Mouse (Mus musculus) fat pad, adult 2 months (tissue): ENCODE measurements around the gene Mex3a.

Source experiments
- DNase-seq: peaks from one replicate; pipeline ENCODE4 v3.0.0-alpha.2; 2011; ENCODE audit warnings: low read depth, low spot score; ENCODE audit errors: extremely low read depth

The Mex3a gene

DNA sequence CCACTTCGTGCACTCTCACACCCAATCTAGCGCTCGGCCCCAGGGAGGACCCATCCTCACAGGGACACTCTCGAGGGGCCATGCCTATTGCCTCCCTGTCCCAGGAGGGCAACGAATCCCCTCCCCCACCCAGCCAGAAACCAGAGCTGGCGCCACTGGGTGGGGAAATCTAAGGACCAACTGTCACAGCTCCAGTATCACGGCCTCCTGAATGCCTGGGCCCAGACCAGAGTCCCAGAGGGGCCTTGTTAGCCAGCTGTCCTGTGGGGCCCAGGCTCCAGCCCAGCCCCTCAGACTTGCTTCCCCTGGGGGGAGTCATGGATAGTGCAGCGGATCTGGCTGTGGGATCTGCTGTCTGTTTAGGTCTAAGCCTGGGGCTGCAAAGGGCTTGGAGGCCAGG is 4.6 kb upstream of the Mex3a start:
- no peak for DNase-seq

DNA sequence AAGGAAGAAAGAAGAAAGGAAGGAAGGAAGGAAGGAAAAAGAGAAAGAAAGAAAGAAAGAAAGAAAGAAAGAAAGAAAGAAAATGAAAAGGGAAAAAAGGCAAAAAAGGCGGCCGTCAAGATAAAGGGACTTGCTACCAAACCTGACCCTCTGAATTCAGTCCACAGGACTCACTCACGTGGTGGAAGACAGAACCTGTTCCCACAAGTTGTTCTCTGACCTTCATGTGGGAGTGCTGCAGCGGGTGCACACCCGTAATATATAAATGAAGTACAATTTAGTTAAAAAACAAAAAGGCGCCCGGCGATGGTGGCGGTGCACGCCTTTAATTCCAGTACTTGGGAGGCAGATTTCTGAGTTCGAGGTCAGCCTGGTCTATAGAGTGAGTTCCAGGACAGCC is 3.5 kb upstream of the Mex3a start:
- no peak for DNase-seq

DNA sequence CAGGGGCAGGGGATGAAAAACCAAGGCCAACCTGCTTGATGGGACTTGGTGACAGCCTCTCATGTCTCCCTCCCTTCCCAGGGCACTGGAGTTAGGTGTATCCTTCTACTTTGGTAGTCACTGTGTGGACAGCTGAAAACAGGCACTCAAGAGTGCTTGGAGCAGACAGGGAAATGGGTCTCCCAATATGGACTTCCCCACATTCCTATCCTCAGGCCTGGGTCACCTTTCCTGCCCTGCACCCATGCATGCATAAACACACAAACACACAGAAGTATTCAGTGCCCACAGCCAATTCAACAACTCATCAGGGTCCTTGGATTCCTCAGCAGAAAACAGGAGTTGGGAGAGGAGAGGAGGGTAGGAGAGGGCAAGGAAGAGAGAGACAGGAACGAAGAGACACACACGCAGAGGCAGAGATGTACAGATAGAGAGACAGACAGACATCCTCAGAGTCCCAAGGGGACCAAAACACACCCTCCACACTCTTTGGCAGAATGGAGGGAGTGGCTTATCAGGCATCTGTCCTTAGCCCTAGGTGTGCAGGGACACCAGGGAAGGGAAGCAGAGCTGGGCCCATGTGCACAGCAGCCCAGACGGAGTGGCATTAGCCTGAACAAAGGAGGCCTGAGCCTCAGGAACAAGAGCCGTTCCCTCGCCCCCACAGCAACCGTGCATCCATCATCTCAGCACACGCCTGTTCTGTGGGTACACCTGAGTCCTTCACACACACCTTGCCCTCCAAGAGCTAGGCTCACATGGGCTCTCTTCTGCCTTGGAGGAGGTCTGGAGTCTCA is 2.8 kb upstream of the Mex3a start:
- no peak for DNase-seq

DNA sequence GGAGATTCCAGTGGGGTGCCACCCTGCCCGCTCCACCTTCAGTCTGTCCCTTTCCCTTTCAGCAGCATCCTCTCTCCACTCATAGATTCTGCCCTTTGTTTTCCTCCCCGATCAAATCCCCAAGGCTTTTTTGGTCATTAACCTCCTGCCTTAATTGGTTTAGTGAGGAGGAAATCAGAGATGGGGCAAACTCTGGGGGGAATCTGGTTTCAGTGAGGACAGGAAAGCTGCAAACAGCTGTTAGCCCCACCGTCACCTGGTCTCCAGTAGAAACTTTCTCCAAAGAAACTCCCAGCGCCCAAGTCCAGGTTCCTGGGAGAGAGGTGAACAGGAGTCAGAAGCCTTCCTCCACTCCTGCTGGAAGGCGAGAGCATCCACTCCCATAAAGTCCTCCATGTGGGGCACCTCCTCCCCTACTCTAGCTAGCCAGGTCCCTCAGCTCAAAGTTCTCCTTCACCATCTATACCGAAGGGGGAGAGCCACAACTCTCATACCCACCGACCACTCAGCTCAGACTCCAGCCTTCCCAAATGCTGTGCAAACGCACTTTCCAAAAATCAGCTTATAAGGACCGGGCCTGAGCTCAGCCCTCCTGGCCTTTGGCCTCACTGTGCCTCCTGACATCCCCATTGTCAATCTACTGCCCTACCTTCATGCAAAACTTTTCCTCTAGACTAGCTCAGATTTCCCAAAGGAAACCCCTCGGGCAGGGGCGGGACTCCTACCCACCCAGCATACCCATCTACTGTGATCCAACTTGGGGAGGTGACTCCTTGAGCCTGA is 1.9 kb upstream of the Mex3a start:
- DNase-seq: no peak

DNA sequence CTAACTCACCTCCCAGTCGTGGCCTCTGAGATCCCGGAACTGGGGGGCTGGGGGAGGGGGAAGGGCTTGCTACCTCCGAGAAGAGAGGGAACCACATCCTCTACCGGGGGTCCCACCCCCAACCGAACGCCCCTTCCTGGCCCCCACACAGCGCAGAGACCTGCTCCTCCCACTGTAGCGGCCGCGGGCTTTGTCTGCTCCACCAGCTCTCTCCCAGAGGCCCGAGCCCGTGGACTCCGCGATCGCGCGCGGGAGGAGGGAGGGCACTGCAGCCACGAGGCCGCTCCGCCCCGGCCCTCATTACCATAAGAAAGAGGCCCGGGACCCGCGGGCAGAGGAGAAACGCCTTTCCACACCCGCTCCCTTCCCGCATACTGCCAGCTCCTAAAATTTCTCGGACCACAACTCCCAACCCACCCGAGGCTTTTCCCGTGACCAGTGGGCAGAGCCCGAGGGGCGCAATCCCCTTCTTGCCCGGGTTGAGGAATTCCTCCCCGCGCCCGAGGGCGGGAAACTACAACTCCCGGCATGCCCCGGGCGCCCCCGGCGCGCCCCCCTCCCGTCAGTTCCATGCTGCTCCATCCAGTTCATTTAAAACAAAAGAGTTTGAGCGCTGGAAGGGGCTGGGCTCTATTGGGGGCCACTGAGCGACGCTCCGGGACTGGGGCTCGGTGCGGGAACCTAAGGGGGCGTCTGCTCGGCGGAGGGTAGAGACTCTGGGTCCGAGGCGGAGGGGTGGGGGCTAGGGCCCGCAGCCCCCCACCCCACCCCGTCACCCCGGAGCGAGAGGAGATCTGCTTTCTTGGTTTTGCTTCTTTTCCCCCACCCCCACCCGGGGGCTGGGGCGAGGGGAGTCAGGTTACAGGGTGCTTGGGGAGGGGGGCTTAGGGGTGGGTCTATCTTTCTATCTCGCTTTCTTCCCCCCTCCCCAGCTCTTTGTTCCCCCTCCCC is 572 bp upstream of the Mex3a start:
- no peak for DNase-seq

DNA sequence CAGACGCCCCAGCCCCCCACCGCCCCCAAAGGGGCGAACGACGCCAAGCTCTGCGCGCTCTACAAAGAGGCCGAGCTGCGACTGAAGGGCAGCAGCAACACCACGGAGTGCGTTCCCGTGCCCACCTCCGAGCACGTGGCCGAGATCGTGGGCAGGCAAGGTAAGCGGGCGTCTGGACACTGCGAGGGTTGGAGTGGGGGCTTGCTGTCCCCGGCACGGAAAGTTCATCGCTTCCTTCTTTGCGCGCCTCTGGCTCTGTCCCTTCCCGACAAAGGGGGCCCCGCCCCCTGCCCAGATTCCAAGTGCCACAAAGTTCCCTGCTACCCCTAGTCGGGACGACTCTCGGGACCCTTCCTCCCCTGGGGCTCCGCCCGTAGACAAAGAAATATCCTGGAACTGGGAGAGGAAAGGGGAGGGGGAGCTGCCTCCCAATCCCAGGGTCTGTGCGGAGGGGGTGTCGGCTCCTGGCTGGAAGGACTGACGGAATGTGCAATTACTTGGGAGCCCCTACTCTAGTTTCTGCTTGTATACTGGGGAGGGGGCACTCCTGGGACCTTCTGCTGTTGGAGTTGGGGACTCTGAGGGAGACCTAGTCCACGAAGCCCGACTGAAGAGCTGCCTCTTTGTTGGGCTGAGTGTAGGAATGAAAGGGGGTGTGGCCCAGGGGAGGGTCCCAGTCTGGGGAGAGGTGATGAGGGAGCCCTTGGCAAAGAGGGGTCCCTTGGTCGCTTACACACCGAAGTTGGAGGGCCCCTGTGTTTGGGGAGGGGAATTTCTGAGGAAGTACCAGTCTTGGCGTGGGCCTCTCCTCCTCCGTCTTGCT is 705 bp downstream of the Mex3a start:
- no peak for DNase-seq

DNA sequence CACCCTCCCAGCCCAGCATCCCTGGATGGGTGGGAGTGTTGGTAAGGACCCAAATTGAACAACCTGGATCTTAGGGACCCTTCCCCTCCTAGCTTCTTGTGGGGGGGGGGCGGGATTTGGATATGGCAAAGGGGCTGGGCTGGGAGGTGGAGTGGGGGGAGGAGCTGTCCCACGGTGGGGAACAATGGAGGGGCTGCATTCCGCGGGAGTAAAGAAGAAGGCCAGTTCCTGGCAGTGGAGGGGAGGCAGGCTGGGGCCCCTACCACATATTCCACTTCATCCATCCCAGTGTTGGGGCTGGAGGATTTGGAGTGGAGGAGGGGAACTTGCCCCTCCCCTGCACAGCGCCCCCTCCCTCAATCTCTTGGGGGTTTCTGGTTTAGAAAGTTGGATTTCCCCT is 1.5 kb downstream of the Mex3a start:
- DNase-seq: no peak

DNA sequence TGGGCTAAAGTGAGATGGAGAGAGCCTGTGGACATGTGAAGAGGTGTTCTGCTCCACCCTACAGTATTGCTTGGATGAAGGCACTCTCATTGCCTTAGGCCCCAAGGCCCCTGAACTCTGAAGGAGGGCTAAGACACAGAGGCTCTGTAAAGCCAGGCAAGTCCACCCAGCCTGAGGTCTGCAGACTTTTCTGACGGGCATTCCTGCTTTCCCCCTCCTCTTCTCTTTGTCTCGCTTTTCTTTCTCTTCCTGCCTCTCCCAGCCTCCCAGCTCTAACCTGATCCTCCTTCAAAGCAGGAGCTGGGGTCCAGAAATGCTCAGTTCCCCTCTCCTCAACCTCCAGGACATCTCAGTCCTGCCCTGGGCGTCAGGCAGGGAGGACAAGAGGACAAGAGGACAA is 2.8 kb downstream of the Mex3a start:
- no peak for DNase-seq

DNA sequence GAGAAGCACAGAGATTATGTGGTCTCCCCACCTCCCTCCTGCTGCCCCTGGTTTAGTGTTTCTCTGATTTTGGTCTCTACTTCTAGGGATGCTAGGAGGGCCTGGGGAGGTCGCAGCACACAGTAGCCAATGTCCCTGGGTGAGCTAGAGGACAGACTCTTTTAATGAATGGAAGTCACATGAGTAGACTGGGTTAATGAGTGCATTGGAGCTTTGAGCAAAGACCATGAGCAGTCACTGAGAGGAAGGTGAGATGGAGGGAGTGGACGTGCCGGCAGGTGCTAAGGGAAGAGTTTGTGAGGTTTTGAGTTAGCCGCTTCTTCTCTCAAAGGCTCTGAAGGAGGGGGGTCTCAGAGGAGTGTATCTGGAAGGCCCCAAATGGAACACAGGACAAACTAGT is 3.3 kb downstream of the Mex3a start:
- no peak for DNase-seq

DNA sequence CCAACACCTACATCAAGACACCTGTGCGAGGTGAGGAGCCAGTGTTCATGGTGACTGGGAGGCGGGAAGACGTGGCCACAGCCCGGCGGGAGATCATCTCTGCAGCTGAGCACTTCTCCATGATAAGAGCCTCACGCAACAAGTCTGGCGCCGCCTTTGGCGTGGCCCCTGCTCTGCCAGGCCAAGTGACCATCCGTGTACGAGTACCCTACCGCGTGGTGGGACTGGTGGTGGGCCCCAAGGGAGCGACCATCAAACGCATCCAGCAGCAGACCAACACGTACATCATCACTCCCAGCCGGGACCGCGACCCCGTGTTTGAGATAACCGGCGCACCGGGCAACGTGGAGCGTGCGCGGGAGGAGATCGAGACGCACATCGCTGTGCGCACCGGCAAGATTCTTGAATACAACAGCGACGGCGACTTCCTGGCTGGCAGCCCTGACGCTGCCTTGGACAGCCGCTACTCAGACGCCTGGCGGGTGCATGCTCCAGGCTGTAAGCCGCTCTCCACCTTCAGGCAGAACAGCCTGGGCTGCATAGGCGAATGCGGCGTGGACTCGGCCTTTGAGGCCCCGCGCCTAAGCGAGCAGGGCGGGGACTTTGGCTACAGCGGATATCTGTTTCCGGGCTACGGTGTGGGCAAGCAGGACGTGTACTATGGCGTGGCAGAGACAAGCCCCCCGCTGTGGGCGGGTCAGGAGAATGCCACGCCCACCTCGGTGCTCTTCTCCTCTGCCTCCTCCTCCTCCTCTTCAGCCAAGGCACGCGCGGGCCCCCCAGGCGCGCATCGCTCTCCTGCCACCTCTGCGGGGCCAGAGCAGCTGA is 4.1 kb downstream of the Mex3a start:
- DNase-seq: no peak

DNA sequence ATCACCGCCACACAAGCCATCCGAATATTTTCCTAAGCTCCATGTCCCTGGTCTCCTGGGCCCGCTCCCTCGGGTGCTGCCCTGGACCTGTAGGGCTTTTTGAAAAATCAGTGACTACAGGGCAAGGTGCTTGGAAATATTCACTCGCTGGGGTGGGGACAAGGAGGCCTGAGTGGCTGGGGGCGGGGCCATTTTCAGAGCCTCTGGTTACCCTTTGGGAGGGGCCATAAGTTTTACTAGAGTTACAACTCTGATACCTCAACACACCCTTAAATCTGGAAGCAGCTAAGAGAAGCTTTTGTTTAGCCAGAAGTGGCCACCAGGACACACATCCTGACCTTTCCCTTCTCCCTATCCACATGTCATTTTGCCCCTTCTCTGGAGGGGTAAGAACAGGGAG is 5.0 kb downstream of the Mex3a start:
- DNase-seq: no peak

DNA sequence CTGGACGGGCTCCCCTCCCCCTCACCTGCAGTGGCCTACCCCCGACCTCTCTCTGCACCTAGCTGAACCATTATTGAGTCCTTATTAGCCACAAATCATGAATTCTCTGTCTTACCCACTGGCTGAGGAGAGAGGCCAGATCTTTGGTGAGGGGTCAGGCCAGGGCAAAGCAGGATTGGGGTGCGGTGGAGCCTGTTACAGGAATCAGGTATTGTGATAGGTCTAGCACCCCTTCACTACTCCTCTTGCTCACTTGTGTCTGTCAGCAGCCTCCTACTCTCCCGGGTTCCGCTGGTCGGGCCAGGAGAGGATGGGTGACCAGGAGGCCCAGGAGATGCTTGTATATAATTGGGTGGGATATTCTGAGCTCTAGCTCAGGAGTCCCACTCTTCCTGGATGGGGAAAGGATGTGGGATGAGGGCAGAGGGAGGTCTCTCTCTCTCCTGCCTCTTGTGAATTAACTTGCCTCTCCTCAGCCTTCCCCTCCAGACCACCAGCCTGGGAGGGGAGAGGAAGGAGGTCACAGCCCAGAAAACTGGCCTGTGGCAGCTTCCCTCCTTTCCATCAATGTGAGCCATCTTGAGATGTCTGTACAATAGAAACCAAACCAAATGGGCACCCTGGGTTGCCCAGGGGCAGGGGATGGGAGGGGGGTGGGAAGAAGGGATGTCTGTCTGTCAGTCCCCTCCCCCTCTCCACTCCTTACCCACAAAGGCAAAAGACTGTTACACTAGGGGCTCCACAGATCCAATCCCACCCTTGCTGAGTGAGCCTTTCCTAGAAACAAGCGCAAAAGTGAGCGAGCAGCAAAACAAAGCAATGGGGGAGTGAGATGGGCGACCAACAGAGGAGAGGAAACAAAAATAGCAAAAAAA is 6.3 kb downstream of the Mex3a start:
- DNase-seq: no peak

DNA sequence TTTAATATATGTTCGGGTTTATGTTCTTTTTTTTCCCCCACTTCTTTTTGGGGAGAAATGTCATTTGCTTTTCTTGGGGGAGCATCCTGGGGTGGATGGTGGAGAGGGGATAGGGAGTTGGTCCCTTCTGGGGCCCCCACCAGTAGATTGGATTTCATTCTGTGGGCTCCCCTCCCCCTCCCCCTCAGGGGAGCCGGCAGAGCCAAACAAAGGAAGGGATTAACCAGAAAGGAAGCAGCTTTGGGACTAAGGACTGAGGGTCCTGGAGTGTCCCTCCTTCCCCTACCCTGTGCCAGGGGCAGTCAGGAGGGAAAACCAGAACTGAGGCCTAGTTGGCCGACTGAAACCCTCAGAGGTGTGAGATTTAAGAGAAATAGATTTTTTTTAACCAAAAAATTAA is 7.2 kb downstream of the Mex3a start:
- no peak for DNase-seq

DNA sequence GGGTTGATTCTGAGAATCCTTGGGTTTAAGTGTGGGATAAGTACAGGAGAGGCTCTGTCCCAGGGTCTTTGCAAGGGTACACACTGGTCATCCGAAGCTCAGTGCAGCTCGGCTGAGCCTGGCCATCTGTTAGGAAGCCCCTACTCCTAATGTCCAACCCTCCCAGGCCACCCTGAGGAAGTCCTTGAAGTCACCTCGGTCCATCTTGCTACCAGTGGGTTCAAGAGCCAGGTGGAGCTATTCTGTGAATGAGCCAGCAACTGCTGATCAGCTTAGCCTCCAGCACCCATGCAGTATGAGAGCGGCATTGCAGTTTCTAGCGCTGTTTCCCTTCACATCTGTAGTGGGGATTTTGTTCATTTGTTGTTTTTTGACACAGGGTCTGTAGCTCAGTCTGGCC is 7.9 kb downstream of the Mex3a start:
- DNase-seq: no peak

DNA sequence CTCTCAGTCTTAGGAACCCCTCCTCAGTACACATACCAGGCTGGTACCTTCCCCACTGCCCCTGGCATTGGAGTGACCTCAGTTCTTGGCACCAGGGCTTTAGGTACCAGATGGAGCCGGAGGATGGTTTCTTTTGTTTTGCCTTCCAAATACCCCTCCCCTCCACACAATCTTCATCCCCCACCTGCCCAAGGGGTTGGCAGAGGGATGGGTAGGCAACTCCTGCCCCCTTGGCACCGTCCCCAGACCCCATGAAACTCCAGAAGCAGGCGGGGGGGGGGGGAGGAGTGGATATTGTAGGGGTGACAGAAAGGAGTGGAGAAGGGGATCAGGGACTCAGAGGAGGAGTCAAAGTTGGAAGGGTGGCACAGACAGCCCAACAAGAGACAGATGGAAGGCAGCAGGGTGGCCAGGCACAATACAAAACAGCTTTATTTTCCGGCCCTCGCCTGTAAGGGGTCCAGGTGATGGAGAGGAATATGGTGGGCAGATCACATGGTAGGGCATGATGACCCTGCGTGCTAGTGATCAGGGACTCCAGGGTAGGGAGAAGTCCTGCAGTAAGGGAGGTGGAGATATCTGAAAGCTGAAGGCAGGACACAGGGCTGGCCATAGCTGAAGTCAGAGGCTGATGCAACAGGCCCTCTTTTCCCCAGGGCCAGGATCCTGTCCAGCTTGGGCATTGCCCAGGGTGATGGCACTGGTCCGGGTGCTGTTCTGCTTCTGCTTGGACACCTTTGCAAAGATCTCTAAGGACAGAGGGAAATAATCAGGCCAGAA is 9.6 kb downstream of the Mex3a start:
- no peak for DNase-seq

DNA sequence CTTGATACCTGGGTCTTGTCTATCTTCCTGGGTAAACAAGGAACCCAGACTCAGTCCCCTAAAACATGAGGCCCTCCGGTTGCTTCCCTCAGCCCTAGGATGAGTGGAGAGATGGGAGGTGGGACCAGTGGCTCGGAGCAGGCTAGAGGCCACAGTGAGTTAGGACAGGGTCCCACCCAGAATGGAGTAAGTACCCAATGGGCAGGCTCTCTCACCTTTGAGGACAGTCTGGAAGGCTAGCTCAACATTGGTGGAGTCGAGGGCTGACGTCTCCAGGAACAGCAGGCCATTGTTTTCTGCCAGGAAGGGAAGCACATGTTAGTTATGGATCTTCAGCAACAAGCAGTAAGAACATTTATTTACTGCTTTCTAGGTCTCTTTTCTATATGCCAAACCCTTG is 10.3 kb downstream of the Mex3a start:
- no peak for DNase-seq

DNA sequence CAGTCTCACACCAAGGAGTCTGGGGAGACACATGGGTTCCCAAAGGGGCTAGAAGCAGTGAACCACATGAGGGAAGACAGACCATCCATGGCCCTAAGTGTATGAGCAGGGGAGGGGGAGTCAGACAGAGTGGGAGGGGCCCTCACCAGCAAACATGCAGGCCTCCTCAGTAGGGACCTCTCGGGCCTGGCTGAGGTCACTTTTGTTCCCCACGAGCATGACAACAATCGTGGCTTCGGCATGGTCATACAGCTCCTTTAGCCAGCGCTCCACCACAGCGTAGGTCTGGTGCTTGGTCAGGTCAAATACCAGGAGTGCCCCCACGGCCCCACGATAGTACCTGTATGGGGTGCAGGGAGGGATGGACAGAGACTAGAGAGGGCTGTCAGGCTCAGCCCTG is 11.0 kb downstream of the Mex3a start:
- no peak for DNase-seq
